Mouse (Mus musculus): ENCODE results near the gene Phrf1.

Gene Phrf1

GRCm38 (mm10) chr7:141228279-141229067, at the start of gene Phrf1:
Phrf1 (plus strand) TSS chr7:141228784.
- peak; percentile 88 to 95 for DNase-seq (ENCODE audit: low spot score in 2 of 2)

DNA sequence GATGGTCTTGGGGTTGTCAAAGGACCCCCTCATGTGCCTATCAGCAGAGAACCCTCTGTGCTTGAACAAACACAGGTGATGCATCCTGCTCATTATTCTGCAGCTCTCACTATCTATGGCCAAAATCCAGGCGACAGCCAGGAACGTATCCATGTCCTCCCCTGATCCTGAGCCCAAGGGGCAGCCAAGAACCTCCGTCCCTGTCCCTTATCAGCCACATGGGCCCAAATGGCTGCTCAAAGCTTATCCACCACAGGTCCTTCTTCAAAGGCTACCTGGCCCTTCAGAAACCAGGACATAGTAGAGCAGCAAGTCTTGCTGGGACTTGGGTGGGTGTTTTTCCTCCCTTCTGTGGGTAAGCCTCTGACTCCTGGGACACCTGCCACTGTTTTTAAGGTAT, 40.4 kb upstream of the Phrf1 start:
- DNase-seq (ENCODE audit: low spot score in 2 of 2), result no peak

DNA sequence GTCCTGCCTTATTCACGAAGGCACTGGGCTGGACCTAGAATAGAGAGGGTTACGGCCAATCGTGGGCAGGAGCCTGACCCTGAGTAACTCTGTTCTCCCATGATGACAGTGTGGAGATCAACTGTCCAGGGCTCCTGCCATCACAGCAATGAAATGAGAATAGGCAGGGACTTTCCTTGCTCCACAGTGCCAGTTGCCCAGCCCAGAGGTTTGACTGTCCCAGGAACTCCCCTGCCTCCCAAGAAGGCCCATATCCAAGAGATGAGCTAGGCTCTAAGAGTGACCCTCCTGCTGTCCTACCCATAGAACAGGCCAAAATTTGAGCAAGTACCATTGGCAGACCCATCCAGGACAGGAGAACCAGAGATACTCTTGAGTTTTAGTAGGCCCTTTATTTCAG, 39.9 kb upstream of the Phrf1 start:
- DNase-seq (ENCODE audit: low spot score in 2 of 2), result no peak

GRCm38 (mm10) chr7:141190220-141190619, 38.4 kb upstream of the Phrf1 start:
- DNase-seq (ENCODE audit: low spot score in 2 of 2), result no peak

GRCm38 (mm10) chr7:141191036-141191435, 37.5 kb upstream of the Phrf1 start:
- DNase-seq (ENCODE audit: low spot score in 2 of 2), result no peak

DNA sequence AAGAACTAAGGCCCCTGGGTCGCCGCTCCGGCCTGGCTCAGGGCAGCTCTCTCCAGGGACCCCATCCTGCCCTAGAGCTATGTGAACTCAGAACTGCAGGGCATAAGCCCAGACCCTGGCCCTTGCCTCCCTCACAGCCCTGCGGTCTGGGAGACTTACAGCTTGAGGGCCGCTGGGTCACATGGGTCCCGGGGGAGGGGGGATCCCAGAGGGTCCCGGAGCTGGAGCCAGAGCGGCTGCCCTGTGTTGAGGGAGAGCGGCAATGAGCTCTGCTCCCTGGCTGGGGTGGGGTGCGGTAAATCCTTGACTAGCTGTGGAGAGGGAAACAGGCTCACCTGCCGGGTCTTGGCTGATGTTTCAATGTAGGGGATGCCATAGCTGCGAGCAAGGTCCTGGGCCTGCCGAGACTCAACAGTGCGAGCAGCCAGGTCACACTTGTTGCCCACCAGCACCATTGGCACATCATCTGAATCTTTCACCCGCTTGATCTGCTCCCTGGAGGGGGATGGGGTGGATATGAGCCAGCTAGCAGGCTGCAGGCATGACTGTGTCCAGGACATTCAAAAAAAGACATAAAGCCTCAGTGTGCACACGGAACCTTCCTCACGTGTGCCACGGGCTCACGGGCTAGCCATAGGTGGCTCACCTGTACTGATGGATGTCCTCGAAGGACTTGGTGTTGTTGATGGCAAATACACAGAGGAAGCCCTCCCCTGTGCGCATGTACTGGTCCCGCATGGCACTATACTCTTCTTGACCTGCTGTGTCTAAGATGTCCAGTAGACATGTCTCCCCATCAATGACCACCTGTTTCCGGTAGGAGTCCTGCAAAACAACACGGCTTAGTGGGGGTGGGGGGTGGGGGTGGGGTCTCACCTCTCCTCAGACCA, 36.5 kb upstream of the Phrf1 start:
- DNase-seq (ENCODE audit: low spot score in 2 of 2), result no peak

DNA sequence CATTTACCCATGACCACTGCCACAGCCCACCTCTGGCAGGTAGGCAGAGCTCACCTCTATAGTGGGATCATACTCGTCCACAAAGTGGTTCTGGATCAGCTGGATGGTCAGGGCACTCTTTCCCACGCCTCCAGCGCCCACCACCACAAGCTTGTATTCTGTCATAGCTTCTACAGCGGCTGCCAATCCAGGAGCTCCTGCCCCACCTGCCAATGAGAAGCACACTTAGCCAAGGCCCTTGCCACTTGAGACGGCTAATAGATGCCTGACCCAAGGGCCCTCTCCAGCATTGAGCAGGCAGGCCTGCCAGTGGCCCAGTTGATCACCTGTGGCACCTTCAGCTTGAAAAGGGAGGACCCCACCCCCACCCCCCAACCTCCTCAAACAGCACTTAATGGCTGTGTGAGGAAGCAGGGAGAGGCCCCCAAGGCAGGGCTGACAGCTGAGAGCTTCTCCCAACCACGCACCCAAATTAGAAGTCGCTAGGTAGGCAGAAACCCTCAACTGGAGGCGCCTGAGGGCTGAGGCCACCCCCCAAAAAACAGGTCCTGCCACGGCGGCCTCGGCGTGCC, 35.7 kb upstream of the Phrf1 start:
- DNase-seq (ENCODE audit: low spot score in 2 of 2), result no peak

GRCm38 (mm10) chr7:141193348-141193856, 35.2 kb upstream of the Phrf1 start:
- peak in 1 of 2 experiments; percentile 71 for DNase-seq (ENCODE audit: low spot score in 2 of 2)

GRCm38 (mm10) chr7:141193948-141194347, 34.6 kb upstream of the Phrf1 start, which contains the start of the genes Hras and Lrrc56:
Hras (minus strand) TSS chr7:141194005.
Lrrc56 (plus strand) TSS chr7:141194157.
- peak; percentile 97 to 99 for DNase-seq (ENCODE audit: low spot score in 2 of 2)

DNA sequence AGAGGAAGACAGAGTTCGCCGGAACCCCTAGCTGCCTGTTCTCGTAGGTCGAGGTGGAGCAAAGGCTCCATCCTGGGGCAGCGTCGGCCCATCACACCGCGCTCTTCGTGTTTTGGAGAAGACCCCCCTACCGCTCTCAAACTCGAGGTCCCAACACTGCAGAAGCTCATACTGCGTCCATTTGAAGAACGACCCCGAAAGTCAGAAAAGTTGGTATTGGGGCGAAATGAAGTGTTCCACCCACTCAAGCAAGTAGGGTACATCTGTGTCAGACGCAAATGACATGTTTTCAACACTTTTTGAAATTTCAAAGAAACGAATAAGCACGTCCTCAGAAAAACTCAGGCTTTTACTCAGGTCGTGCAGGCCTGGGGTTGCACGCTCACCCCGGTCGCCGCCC, 34.2 kb upstream of the Phrf1 start:
- DNase-seq (ENCODE audit: low spot score in 2 of 2), result no peak

GRCm38 (mm10) chr7:141194830-141195229, 33.8 kb upstream of the Phrf1 start:
- peak; percentile 80 to 92 for DNase-seq (ENCODE audit: low spot score in 2 of 2)

DNA sequence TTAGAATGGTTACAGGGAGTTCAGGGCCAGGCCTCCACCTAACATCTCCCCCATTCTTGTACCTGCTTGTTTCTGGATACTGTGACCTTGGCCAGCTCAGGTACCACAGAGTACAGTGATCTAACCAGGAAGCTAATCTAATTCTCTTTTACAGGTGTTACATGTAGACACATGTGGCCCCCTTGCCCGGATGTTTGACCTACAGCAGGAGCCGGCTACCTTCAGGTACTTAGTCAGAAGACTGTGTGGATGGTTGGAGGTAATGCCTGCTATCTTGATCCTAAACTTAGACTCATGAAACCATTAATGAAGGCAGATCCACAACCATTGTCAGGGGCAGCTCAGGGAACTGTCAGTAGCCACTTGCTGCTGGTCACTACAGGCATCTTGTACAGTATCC, 32.8 kb upstream of the Phrf1 start:
- DNase-seq (ENCODE audit: low spot score in 2 of 2), result no peak

DNA sequence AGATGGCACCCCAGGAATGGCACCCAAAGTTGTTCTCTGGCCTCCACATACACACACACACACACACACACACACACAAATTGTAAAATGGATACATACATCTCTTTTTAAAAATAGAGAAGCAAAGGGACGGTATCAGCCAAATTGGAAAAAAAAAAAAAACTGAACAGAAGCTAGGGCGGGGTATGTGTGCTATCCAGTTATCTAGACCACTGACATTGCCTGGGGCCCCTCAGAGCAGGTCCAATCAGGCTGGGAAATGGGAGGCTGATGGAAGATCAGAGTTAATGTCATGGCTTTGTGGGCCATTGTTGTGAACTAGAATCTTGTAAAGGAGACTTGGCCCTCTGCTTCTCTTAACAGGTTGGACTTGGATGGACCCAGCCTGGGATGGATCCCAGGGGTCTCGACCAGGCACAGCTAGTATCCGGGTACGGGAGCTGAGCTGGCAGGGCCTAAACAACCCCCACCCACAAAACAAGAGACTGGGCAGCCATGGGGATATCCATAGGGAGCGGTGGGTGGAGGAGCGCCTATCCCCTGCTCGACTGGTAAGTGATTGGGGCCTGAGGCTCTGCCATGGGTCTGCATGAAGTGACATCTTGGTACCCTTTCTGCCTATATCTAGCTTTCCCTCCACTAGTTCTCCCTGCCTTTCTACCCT, 31.8 kb upstream of the Phrf1 start:
- DNase-seq (ENCODE audit: low spot score in 2 of 2), result no peak

GRCm38 (mm10) chr7:141198121-141198520, 30.5 kb upstream of the Phrf1 start:
- DNase-seq (ENCODE audit: low spot score in 2 of 2), result no peak

DNA sequence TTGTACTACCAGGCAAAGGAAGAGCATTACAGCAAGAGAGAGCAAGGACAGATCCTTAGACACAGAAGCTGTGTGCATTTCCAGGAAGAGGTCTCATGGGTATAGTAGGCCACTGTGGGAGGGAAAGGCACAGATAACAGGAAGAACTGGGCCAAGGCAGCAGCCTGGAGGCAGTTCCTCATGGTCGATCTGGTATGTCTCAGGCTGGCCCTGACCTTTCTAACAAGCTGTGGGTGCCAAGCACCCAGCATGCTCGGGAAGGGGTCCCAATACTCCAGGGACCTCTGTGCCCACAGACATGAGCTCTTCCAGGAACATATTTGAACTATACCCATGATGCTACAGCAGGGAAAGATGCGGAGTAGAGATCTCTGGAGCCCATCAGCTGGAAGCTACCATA, 24.0 kb upstream of the Phrf1 start:
- DNase-seq (ENCODE audit: low spot score in 2 of 2), result peak in 1 of 2 experiments; percentile 32

GRCm38 (mm10) chr7:141205504-141205903, 23.1 kb upstream of the Phrf1 start:
- DNase-seq (ENCODE audit: low spot score in 2 of 2), result no peak

GRCm38 (mm10) chr7:141206182-141206937, 22.2 kb upstream of the Phrf1 start:
- DNase-seq (ENCODE audit: low spot score in 2 of 2), result no peak

- no peak for DNase-seq (ENCODE audit: low spot score in 2 of 2)
These were observed 19.1 kb upstream of the Phrf1 start for GRCm38 (mm10) chr7:141209526-141209925.

DNA sequence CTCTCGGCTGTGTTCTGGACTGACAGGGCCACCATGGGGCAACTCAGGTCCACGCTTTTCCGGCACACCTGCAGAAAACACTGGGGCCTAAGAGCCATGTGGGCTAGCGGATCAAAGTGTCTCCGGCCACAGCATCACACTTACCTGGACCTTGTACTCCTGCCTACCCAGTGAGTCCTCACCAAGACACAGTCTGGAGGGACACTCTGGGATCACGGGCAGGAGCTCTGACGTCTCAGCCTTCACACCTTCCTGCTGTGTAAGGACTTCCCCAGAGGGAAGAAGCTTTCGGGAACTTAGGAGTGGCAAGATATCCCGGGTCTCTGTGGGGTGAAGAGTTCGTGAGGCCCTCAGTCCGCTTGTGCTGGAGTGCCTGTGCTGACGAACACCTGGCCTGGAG, 18.4 kb upstream of the Phrf1 start:
- DNase-seq (ENCODE audit: low spot score in 2 of 2), result no peak

- no peak for DNase-seq (ENCODE audit: low spot score in 2 of 2)
These were observed 17.9 kb upstream of the Phrf1 start for GRCm38 (mm10) chr7:141210606-141211131.

DNA sequence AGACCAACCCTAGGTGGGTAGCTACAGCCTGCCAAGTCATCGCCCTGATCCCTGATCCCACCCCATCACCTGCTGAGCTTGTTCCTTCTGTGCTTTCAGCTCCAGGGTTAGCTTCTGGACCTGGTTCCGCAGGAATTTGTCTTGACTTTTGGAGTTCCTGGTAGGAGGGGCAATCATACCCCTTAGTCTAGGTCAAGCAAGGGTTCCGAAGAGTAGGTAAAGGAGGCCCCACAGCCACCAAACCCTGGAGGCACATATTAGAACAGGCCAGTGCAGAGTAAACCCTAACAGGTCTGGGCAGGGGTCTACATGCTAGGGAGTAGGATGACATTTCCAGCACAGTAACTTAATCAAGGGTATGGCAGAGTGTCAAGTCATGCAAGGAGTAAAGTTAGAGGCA, 15.5 kb upstream of the Phrf1 start:
- no peak for DNase-seq (ENCODE audit: low spot score in 2 of 2)

Data from urinary bladder, postnatal 4 days (tissue).